Mouse (Mus musculus) kidney, adult 2 months (tissue): Measurements from ENCODE around the gene Slc38a5. TPM values are rescaled to one million over a fixed set of nuclear protein-coding genes. Genes with fewer than 3 reads are reported as not detected.

Source experiments
- DNase-seq: peaks from one replicate; pipeline ENCODE4 v3.0.0; 2021
- H3K27ac ChIP-seq: fragments of 200-500 bp; 2 replicates; pipeline ENCODE4 v1.5.1; 2012; ENCODE audit warnings: low read depth, low read length, control low read depth, inconsistent platforms; ENCODE audit not compliant: insufficient read depth
- H3K27me3 ChIP-seq: fragments of 200-500 bp; replicated peaks from 2 replicates; pipeline ENCODE4 v1.6.1; 2012; ENCODE audit warnings: mild to moderate bottlenecking, moderate library complexity, low read length, inconsistent platforms; ENCODE audit not compliant: control insufficient read depth, insufficient read depth
- H3K36me3 ChIP-seq: fragments of 200-500 bp; 2 replicates; pipeline ENCODE4 v1.6.1; 2012; ENCODE audit warnings: mild to moderate bottlenecking, moderate library complexity, low read length, inconsistent platforms; ENCODE audit not compliant: control insufficient read depth, insufficient read depth
- H3K4me1 ChIP-seq: fragments of 200-500 bp; 2 replicates; pipeline ENCODE4 v1.6.1; 2011; ENCODE audit warnings: low read length; ENCODE audit not compliant: control insufficient read depth, insufficient read depth
- H3K4me3 ChIP-seq: fragments of 200-500 bp; 2 replicates; pipeline ENCODE4 v1.5.1; 2011; ENCODE audit warnings: mild to moderate bottlenecking, low read depth, low read length, control low read depth; ENCODE audit not compliant: insufficient read depth
- CTCF ChIP-seq: fragments of 200-500 bp; conservative IDR thresholded peaks from 2 replicates; pipeline ENCODE4 v1.5.1; 2011; ENCODE audit warnings: low read depth, mild to moderate bottlenecking, control low read depth, low read length, moderate library complexity, mixed read lengths; ENCODE audit not compliant: insufficient read depth, insufficient read length
- POLR2A ChIP-seq: fragments of 200-500 bp; IDR thresholded peaks from one replicate; pipeline ENCODE4 v1.6.1; 2011; ENCODE audit warnings: low read depth, low read length, control low read depth
- WGBS: fragments of 180-500 bp; shearing (Covaris S2); methylation state at CpG from one replicate; pipeline ENCODE4 v1.1.7; 2018; 5-methylcytosine and 5-hydroxymethylcytosine counted together
- polyA plus RNA-seq: library from polyadenylated mRNA; depleted of rRNA; stranded (reverse); fragments of >200 nt; gene quantifications from 2 replicates; pipeline ENCODE4 v1.2.3, GENCODE M21; 2012

Slc38a5 gene
- polyA plus RNA-seq, 1 experiment: not detected

- Histone ChIP-seq H3K27me3 (no peaks in the 10 kb centered on the region), H3K36me3 (peaks cover 1% of the 10 kb centered on the region; the same call in 1 of the 2 replicates), H3K4me1 (no peaks in the 10 kb centered on the region), H3K4me3 (no peak overlapping the region), H3K27ac (no peak overlapping the region)
- TF ChIP-seq POLR2A (no peak), CTCF (no peak)
- DNase-seq: no peak
- WGBS: 88% methylated on average over 13 of the region's 13 CpGs
Observed at GRCm38 (mm10) chrX:8238804-8239395, 32.0 kb upstream of the Slc38a5 start.

DNA sequence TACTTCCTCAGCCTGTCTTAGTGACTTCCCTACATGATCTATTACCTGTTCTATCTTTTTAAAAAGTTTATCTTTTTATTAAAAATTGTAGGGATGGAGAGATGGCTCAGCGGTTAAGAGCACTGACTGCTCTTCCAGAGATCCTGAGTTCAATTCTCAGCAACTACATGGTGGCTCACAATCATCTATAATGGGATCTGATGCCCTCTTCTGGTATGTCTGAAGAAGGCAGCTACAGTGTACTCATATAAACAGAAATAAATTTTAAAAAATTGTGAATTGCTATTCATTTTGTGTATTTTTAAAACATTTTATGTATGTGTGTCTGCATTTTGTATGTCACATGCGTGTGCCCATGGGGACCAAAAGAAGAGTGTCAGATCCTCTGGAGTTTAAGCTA is 23.3 kb upstream of the Slc38a5 start:
- Histone ChIP-seq H3K4me3 (no peak overlapping the region), H3K36me3 (no peaks in the 10 kb centered on the region), H3K27ac (no peak overlapping the region), H3K4me1 (no peaks in the 10 kb centered on the region), H3K27me3 (no peaks in the 10 kb centered on the region)
- no peak for TF ChIP-seq CTCF
- no peak for TF ChIP-seq POLR2A
- peak; percentile 2 for DNase-seq
- 96% methylated on average over 2 of the region's 2 CpGs for WGBS

DNA sequence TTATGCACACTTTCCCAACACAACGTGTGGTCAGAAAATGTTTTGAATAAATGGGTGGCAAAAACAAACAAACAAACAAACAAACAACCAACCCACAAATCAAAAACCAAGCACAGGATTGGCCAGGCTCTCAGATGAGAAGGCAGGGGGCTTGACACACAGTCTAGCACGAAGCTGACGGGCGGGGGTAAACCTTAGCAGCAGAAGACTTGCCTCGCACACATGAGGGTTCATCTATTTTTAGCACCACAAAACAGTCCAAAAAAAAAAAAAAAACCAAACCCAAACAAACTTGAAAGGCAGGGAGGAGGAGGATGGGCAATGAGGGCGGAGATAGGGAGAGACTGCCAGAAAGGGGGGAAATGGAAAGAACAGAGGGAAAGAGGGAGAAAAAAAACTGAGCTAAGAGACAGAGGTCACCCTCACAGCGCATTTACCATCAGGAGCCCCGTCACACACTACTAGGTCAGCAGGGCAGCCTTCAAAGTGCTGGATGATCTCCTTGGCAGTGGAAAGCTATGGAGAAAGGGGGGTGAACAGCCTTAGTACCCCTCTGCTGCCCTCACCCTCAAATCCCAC is 22.3 kb upstream of the Slc38a5 start:
- no peak overlapping the region for H3K27ac ChIP-seq
- no peaks in the 10 kb centered on the region for H3K36me3 ChIP-seq
- no peak for TF ChIP-seq CTCF
- no peak for TF ChIP-seq POLR2A
- DNase-seq: no peak
- WGBS: 77% methylated on average over 8 of the region's 8 CpGs
- no peaks in the 10 kb centered on the region for H3K27me3 ChIP-seq
- H3K4me3 ChIP-seq: no peak overlapping the region
- no peaks in the 10 kb centered on the region for H3K4me1 ChIP-seq

DNA sequence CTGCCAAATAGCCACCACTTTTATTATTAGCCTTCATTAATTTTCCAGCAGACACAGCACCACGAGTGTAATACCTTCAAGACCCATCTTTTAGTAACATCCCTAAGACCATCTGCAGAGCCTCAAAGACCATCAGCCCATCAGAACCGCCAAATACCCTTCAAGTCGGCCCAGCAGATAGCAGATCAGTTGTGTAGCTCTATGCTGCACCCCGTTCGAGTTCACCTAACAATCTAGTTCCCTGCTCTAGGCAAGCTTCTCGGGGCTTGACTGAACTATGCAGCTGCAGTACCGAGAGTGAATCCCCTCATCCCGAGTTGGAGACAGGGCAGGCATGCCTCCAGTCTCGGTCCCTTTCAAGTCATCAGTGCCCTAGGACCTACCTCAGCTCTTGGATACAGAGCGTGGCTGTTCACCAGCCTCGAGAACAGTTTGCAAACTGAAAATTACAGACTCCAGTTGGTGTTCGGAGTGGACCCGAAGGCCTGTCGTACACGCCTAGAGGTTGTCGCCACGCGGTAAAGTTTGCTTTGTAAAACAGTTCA is 19.1 kb upstream of the Slc38a5 start:
- Histone ChIP-seq H3K27ac (no peak overlapping the region), H3K4me3 (peak overlapping the region; percentile 61), H3K4me1 (no peaks in the 10 kb centered on the region), H3K27me3 (no peaks in the 10 kb centered on the region), H3K36me3 (no peaks in the 10 kb centered on the region)
- WGBS: under 1% methylated on average over 18 of the region's 18 CpGs
- no peak for TF ChIP-seq POLR2A
- no peak for TF ChIP-seq CTCF
- DNase-seq: no peak

GRCm38 (mm10) chrX:8252334-8253285 is 18.3 kb upstream of the Slc38a5 start, which contains the start of gene Ftsj1:
Gene Ftsj1, minus strand, starts transcription at chrX:8252406.
- Histone ChIP-seq H3K4me3 (peak within 1 kb of the TSS; percentile 61), H3K27ac (peak within 1 kb of the TSS; percentile 94), H3K4me1 (no peaks in the 10 kb centered on the region), H3K27me3 (no peaks in the 10 kb centered on the region), H3K36me3 (no peaks in the 10 kb centered on the region)
- TF ChIP-seq CTCF (no peak), POLR2A (no peak)
- DNase-seq: peak; percentile 92
- WGBS: under 1% methylated on average over 45 of the region's 45 CpGs

GRCm38 (mm10) chrX:8253711-8254110 is 17.2 kb upstream of the Slc38a5 start:
- no peaks in the 10 kb centered on the region for H3K27me3 ChIP-seq
- H3K4me3 ChIP-seq: no peak overlapping the region
- H3K4me1 ChIP-seq: no peaks in the 10 kb centered on the region
- H3K36me3 ChIP-seq: no peaks in the 10 kb centered on the region
- TF ChIP-seq CTCF (no peak), POLR2A (no peak)
- WGBS: 54% methylated on average over 2 of the region's 2 CpGs
- no peak overlapping the region for H3K27ac ChIP-seq
- peak; percentile 70 for DNase-seq
